9 mouse cellular contexts compared by ENCODE assay signal in genomic region chr2:103743988-103744387, GRCm38 (mm10). TPM values are rescaled to one million over a fixed set of nuclear protein-coding genes. Genes with fewer than 3 reads are reported as not detected.
DNase-seq lines count a peak whose midpoint lies in the region; ATAC-seq and TF ChIP-seq lines count a peak whose summit lies in the region.
"Had no signal": no experiment of that assay in that cellular context is flagged by ENCODE, and none has a peak within 500 bp of the region (broad histone marks: within the 10 kb centered on the region; RNA-seq: fewer than 3 reads in every experiment).

No protein-coding gene starts in this region.

- 87% methylated on average over 7 of the region's 7 CpGs for WGBS in limb, embryonic 10.5 days
- WGBS in neural tube, embryonic 11.5 days: 87% methylated on average over 7 of the region's 7 CpGs

- H3K36me3 ChIP-seq in testis, adult 2 months (ENCODE audit: control insufficient read depth, insufficient read depth, low read length): peaks cover 4% of the 10 kb centered on the region
- H3K36me3 ChIP-seq in limb, embryonic 10.5 days: peaks cover 81% of the 10 kb centered on the region
- peaks cover 4% of the 10 kb centered on the region for H3K36me3 ChIP-seq in neural tube, embryonic 11.5 days (ENCODE audit: control insufficient read depth, insufficient read depth, low read length)

- no peak overlapping the region for H3K4me2 ChIP-seq in neural tube, embryonic 11.5 days (ENCODE audit: low read depth)
- H3K4me2 ChIP-seq: stomach, embryonic 15.5 days had no signal

- no peak for DNase-seq in testis, postnatal 14 days (ENCODE audit: low spot score)
- DNase-seq in adrenal gland, postnatal 10 days: peak; percentile 71
- peak; percentile 86 for DNase-seq in embryo, embryonic 10.5 days (ENCODE audit: low spot score)
- peak; percentile 75 for DNase-seq in heart, postnatal 4 days
- peak; percentile 77 for DNase-seq in limb, embryonic 10.5 days (ENCODE audit: low spot score)
- peak; percentile 75 for DNase-seq in neural tube, embryonic 11.5 days (ENCODE audit: low spot score)
- peak; percentile 88 for DNase-seq in thymus, postnatal 4 days

- no peaks in the 10 kb centered on the region for H3K4me1 ChIP-seq in testis, adult 2 months (ENCODE audit: control insufficient read depth, insufficient read depth, low read length)
- no peaks in the 10 kb centered on the region for H3K4me1 ChIP-seq in limb, embryonic 10.5 days
- no peaks in the 10 kb centered on the region for H3K4me1 ChIP-seq in neural tube, embryonic 11.5 days (ENCODE audit: control insufficient read depth, insufficient read depth, low read length)
- H3K4me1 ChIP-seq: stomach, embryonic 15.5 days had no signal

- ATAC-seq in neural tube, embryonic 11.5 days (ENCODE audit: insufficient read depth, low FRiP score, low TSS enrichment): no peak

- no peaks in the 10 kb centered on the region for H3K9me3 ChIP-seq in limb, embryonic 10.5 days (replicated peaks)
- H3K9me3 ChIP-seq in neural tube, embryonic 11.5 days (ENCODE audit: control insufficient read depth, low read length): no peaks in the 10 kb centered on the region
- H3K9me3 ChIP-seq: stomach, embryonic 15.5 days had no signal

- no peak overlapping the region for H3K9ac ChIP-seq in neural tube, embryonic 11.5 days (ENCODE audit: low read length)
- H3K9ac ChIP-seq: stomach, embryonic 15.5 days had no signal

- TF ChIP-seq POLR2A in testis, adult 2 months (IDR thresholded peaks at IDR 0.05; ENCODE audit: control insufficient read depth, low read depth, low read length): no peak

- no peak overlapping the region for H3K4me3 ChIP-seq in testis, adult 2 months (ENCODE audit: control insufficient read depth, low read depth, low read length)
- H3K4me3 ChIP-seq in limb, embryonic 10.5 days: no peak overlapping the region
- no peak overlapping the region for H3K4me3 ChIP-seq in neural tube, embryonic 11.5 days (ENCODE audit: low read depth, low read length)
- H3K4me3 ChIP-seq: stomach, embryonic 15.5 days had no signal

- no peak overlapping the region for H3K27ac ChIP-seq in testis, adult 2 months (ENCODE audit: control insufficient read depth, insufficient read depth, low read depth, low read length)
- H3K27ac ChIP-seq in limb, embryonic 10.5 days: 0 out of 2 replicates have a peak overlapping the region, but pooled peaks have one; percentile 1
- H3K27ac ChIP-seq in neural tube, embryonic 11.5 days (ENCODE audit: low read depth, low read length): no peak overlapping the region
- H3K27ac ChIP-seq: stomach, embryonic 15.5 days had no signal

- peak; percentile 63; the same call in 1 of the 2 replicates for TF ChIP-seq CTCF in testis, adult 2 months (IDR thresholded peaks at IDR 0.05; ENCODE audit: control insufficient read depth, insufficient read depth, insufficient replicate concordance, low read depth, low read length)

- no peaks in the 10 kb centered on the region for H3K27me3 ChIP-seq in testis, adult 2 months (ENCODE audit: control insufficient read depth, insufficient read depth, low read length)
- no peaks in the 10 kb centered on the region for H3K27me3 ChIP-seq in limb, embryonic 10.5 days (ENCODE audit: low read depth, poor library complexity, severe bottlenecking)
- H3K27me3 ChIP-seq in neural tube, embryonic 11.5 days (ENCODE audit: control insufficient read depth, insufficient read depth, low read length): no peaks in the 10 kb centered on the region
- H3K27me3 ChIP-seq: stomach, embryonic 15.5 days had no signal

RNA-seq across cellular contexts. Expression of gene Nat10, which starts 17.1 kb away (rescaled TPM):
- 47.3 and 48.7 TPM in 2 replicates for polyA plus RNA-seq in testis, adult 2 months (2012; rRNA removed)
- 10 to 100 TPM; 28.3 to 49.3 TPM for total RNA-seq in adrenal gland, postnatal 10 days (2021)
- total RNA-seq in heart, postnatal 4 days (2021): 10 to 100 TPM; 25.8 to 26.0 TPM
- 34.7 and 43.3 TPM in 2 replicates for polyA plus RNA-seq in limb, embryonic 10.5 days (2016; fragmentation: Nextera tagmentation; extraction: Ambion mirVana)
- polyA plus RNA-seq in neural tube, embryonic 11.5 days (2014; fragmentation: Nextera tagmentation; extraction: Ambion mirVana): 25.6 and 26.7 TPM in 2 replicates

RNA-seq across cellular contexts. Expression of gene Caprin1, which starts 53.5 kb away (rescaled TPM):
- 135 and 157 TPM in 2 replicates for polyA plus RNA-seq in testis, adult 2 months (2012; rRNA removed)
- 100 to 1,000 TPM; 354 to 414 TPM for total RNA-seq in adrenal gland, postnatal 10 days (2021)
- 100 to 1,000 TPM; 262 to 265 TPM for total RNA-seq in heart, postnatal 4 days (2021)
- polyA plus RNA-seq in limb, embryonic 10.5 days (2016; fragmentation: Nextera tagmentation; extraction: Ambion mirVana): 513 and 547 TPM in 2 replicates
- polyA plus RNA-seq in neural tube, embryonic 11.5 days (2014; fragmentation: Nextera tagmentation; extraction: Ambion mirVana): 624 and 649 TPM in 2 replicates
